Mouse (Mus musculus) MEL (cell line): ENCODE data around the gene Ell. TPM values are rescaled to one million over a fixed set of nuclear protein-coding genes. Genes with fewer than 3 reads are reported as not detected.

Experiments
- DNase-seq: peaks from one replicate; pipeline ENCODE4 v3.0.0; 2011; ENCODE audit warnings: low read depth, low spot score
- H3K27ac ChIP-seq: 2 replicates; pipeline ENCODE4 v1.5.1; 2012; ENCODE audit warnings: low read depth, mild to moderate bottlenecking, control low read depth, low read length, moderate library complexity; ENCODE audit not compliant: control insufficient read depth
- H3K27me3 ChIP-seq, 2 experiments: fragments of 150-350 bp in 1 of 2; sonication (generic) in 1 of 2; 2 replicates each; pipeline ENCODE4 v1.6.1; 2012; ENCODE audit warnings: low read length in 2 of 2, mild to moderate bottlenecking in 2 of 2, improper control_type of control experiment in 1 of 2, moderate library complexity in 1 of 2; ENCODE audit not compliant: insufficient read depth in 2 of 2, control insufficient read depth in 1 of 2
- H3K36me3 ChIP-seq, 2 experiments: 2 replicates each; pipeline ENCODE4 v1.6.1; 2012 to 2014; ENCODE audit warnings: low read length in 2 of 2, improper control_type of control experiment in 1 of 2, inconsistent platforms in 1 of 2, mild to moderate bottlenecking in 1 of 2; ENCODE audit not compliant: insufficient read depth in 2 of 2, control insufficient read depth in 1 of 2
- H3K4me1 ChIP-seq, 2 experiments: fragments of 150-350 bp in 1 of 2; sonication (generic) in 1 of 2; 2 replicates each; pipeline ENCODE4 v1.6.1; 2012; ENCODE audit warnings: low read length in 2 of 2, improper control_type of control experiment in 1 of 2, mild to moderate bottlenecking in 1 of 2; ENCODE audit not compliant: insufficient read depth in 2 of 2, control insufficient read depth in 1 of 2
- H3K4me3 ChIP-seq, 2 experiments: fragments of 150-350 bp in 1 of 2; sonication (generic) in 1 of 2; 2 replicates each; pipeline ENCODE4 v1.5.1; 2012; ENCODE audit warnings: low read depth in 2 of 2, low read length in 2 of 2, mild to moderate bottlenecking in 2 of 2, moderate library complexity in 2 of 2, control low read depth in 1 of 2, improper control_type of control experiment in 1 of 2; ENCODE audit not compliant: control insufficient read depth in 1 of 2, insufficient read depth in 1 of 2
- H3K79me2 ChIP-seq: 2 replicates; pipeline ENCODE4 v1.6.1; 2012; ENCODE audit warnings: mild to moderate bottlenecking, low read length, moderate library complexity; ENCODE audit not compliant: control insufficient read depth, poor library complexity, insufficient read depth
- H3K9ac ChIP-seq: 2 replicates; pipeline ENCODE4 v1.6.1; 2012; ENCODE audit warnings: low read depth, mild to moderate bottlenecking, control low read depth, low read length, moderate library complexity; ENCODE audit not compliant: control insufficient read depth, poor library complexity, severe bottlenecking
- H3K9me3 ChIP-seq: fragments of 150-350 bp; sonication (generic); replicated peaks from 2 replicates; pipeline ENCODE4 v1.6.1; 2012; ENCODE audit warnings: mild to moderate bottlenecking, low read length, improper control_type of control experiment, moderate library complexity; ENCODE audit not compliant: insufficient read depth
- BHLHE40 ChIP-seq: IDR thresholded peaks from 2 replicates; pipeline ENCODE4 v1.6.1; 2012; ENCODE audit warnings: low read depth, mild to moderate bottlenecking, inconsistent platforms, low read length, improper control_type of control experiment, borderline replicate concordance
- CHD1 ChIP-seq: IDR thresholded peaks from 2 replicates; pipeline ENCODE4 v1.6.1; 2012; ENCODE audit warnings: low read depth, mild to moderate bottlenecking, inconsistent platforms, low read length, improper control_type of control experiment
- CHD2 ChIP-seq: IDR thresholded peaks from 2 replicates; pipeline ENCODE4 v1.6.1; 2011; ENCODE audit warnings: low read length, improper control_type of control experiment
- CTCF ChIP-seq, 3 experiments: IDR thresholded peaks in 2 of 3; conservative IDR thresholded peaks in 1 of 3; 2 replicates each; pipeline ENCODE4 v1.5.1; 2011 to 2012; ENCODE audit warnings: low read length in 3 of 3, low read depth in 2 of 3, mild to moderate bottlenecking in 2 of 3, improper control_type of control experiment in 1 of 3, inconsistent platforms in 1 of 3, mixed read lengths in 1 of 3, moderate library complexity in 1 of 3; ENCODE audit not compliant: control insufficient read depth in 1 of 3, insufficient read depth in 1 of 3, poor library complexity in 1 of 3, severe bottlenecking in 1 of 3
- ELF1 ChIP-seq: IDR thresholded peaks from 2 replicates; pipeline ENCODE4 v1.6.1; 2014; ENCODE audit warnings: low read depth, mild to moderate bottlenecking, inconsistent platforms, low read length, improper control_type of control experiment, moderate library complexity
- KAT2A ChIP-seq: conservative IDR thresholded peaks from 2 replicates; pipeline ENCODE4 v1.6.1; 2012; ENCODE audit warnings: low read depth, low read length, improper control_type of control experiment, inconsistent platforms
- MAFK ChIP-seq: IDR thresholded peaks from 2 replicates; pipeline ENCODE4 v1.6.1; 2011; ENCODE audit warnings: low read depth, mild to moderate bottlenecking, low read length, improper control_type of control experiment, borderline replicate concordance
- MAX ChIP-seq: IDR thresholded peaks from 2 replicates; pipeline ENCODE4 v1.6.1; 2011; ENCODE audit warnings: low read length, improper control_type of control experiment
- MEF2A ChIP-seq: IDR thresholded peaks from 2 replicates; pipeline ENCODE4 v1.6.1; 2014; ENCODE audit warnings: low read depth, mild to moderate bottlenecking, inconsistent platforms, low read length, improper control_type of control experiment; ENCODE audit not compliant: poor library complexity, insufficient replicate concordance, severe bottlenecking; ENCODE audit errors: extremely low read depth
- MXI1 ChIP-seq: IDR thresholded peaks from 2 replicates; pipeline ENCODE4 v1.6.1; 2011; ENCODE audit warnings: mild to moderate bottlenecking, low read depth, low read length, improper control_type of control experiment
- NELFE ChIP-seq: IDR thresholded peaks from 2 replicates; pipeline ENCODE4 v1.6.1; 2011; ENCODE audit warnings: low read depth, low read length, improper control_type of control experiment
- POLR2A ChIP-seq, 2 experiments: IDR thresholded peaks; 2 replicates each; pipeline ENCODE4 v1.6.1; 2011 to 2012; ENCODE audit warnings: low read length in 2 of 2, mild to moderate bottlenecking in 2 of 2, control low read depth in 1 of 2, improper control_type of control experiment in 1 of 2, low read depth in 1 of 2, moderate library complexity in 1 of 2; ENCODE audit not compliant: control insufficient read depth in 1 of 2, insufficient read depth in 1 of 2, poor library complexity in 1 of 2
- POLR2AphosphoS5 ChIP-seq: IDR thresholded peaks from 2 replicates; pipeline ENCODE4 v1.6.1; 2012; ENCODE audit warnings: low read depth, borderline replicate concordance, mild to moderate bottlenecking, inconsistent platforms, low read length, moderate library complexity, mixed read lengths
- RAD21 ChIP-seq: IDR thresholded peaks from 2 replicates; pipeline ENCODE4 v1.6.1; 2011; ENCODE audit warnings: mild to moderate bottlenecking, low read depth, low read length, improper control_type of control experiment
- SMC3 ChIP-seq: IDR thresholded peaks from 2 replicates; pipeline ENCODE4 v1.6.1; 2011; ENCODE audit warnings: low read depth, low read length, improper control_type of control experiment
- TBP ChIP-seq: IDR thresholded peaks from 2 replicates; pipeline ENCODE4 v1.8.0; 2011; ENCODE audit warnings: low read depth, low read length, improper control_type of control experiment
- UBTF ChIP-seq: IDR thresholded peaks from 2 replicates; pipeline ENCODE4 v1.6.1; 2012; ENCODE audit warnings: low read depth, mild to moderate bottlenecking, inconsistent platforms, low read length, improper control_type of control experiment, moderate library complexity, borderline replicate concordance; ENCODE audit not compliant: insufficient read depth
- USF1 ChIP-seq: IDR thresholded peaks from 2 replicates; pipeline ENCODE4 v1.6.1; 2014; ENCODE audit warnings: low read depth, mild to moderate bottlenecking, inconsistent platforms, low read length, improper control_type of control experiment, moderate library complexity
- USF2 ChIP-seq, 2 experiments: IDR thresholded peaks; 2 replicates each; pipeline ENCODE4 v1.6.1; 2011 to 2012; ENCODE audit warnings: improper control_type of control experiment in 2 of 2, low read length in 2 of 2, borderline replicate concordance in 1 of 2, inconsistent platforms in 1 of 2, low read depth in 1 of 2, mild to moderate bottlenecking in 1 of 2; ENCODE audit not compliant: insufficient read depth in 1 of 2
- ZC3H11A ChIP-seq: IDR thresholded peaks from 2 replicates; pipeline ENCODE4 v1.6.1; 2012; ENCODE audit warnings: low read depth, mild to moderate bottlenecking, inconsistent platforms, low read length, improper control_type of control experiment
- ZKSCAN1 ChIP-seq: IDR thresholded peaks from 2 replicates; pipeline ENCODE4 v1.6.1; 2012; ENCODE audit warnings: low read depth, mild to moderate bottlenecking, inconsistent platforms, low read length, improper control_type of control experiment, moderate library complexity
- polyA plus RNA-seq, 2 experiments: library from polyadenylated mRNA; stranded (reverse) in 1 of 2; unstranded in 1 of 2; fragments of >175 nt in 1 of 2; fragments of >200 nt in 1 of 2; gene quantifications; 2 replicates each; pipeline versions ENCODE4 v1.2.1 to v1.2.4; 2012; ENCODE audit warnings: low replicate concordance in 2 of 2, low read depth in 1 of 2; ENCODE audit not compliant: insufficient read length in 2 of 2, insufficient read depth in 1 of 2, missing spikeins in 1 of 2
- total RNA-seq: library from RNA; depleted of rRNA; stranded (reverse); fragments of 300-350 nt; gene quantifications from 2 replicates; pipeline ENCODE4 v1.2.3, GENCODE M21; 2012

Ell gene
- total and polyA plus RNA-seq, 3 experiments = 12.4 to 25.9 TPM; not detected in 1

GRCm38 (mm10) chr8:70546412-70546811 is 7.2 kb downstream of the Ell start:
- Histone ChIP-seq H3K4me1 (0 out of 4 replicates have a peak, but pooled peaks cover 0 to 3% of the 10 kb centered on the region in 2 experiments), H3K4me3 (no peak overlapping the region), H3K36me3 (no peaks in the 10 kb centered on the region; a peak in 1 of 4 replicates), H3K27me3 (no peaks in the 10 kb centered on the region), H3K27ac (no peak overlapping the region), H3K9ac (no peak overlapping the region), H3K79me2 (peaks cover 63% of the 10 kb centered on the region), H3K9me3 (no peaks in the 10 kb centered on the region)
- TF ChIP-seq MXI1 (no peak), USF2 (IDR thresholded peaks at IDR 0.05; ENCODE audit: borderline replicate concordance in 1 of 2, insufficient read depth in 1 of 2, low read depth in 1 of 2, low read length in 2 of 2) (no peak), CTCF (IDR thresholded peaks at IDR 0.05 in 2 of 3, conservative IDR thresholded peaks at IDR 0.05 in 1 of 3; ENCODE audit: control insufficient read depth in 1 of 3, insufficient read depth in 1 of 3, low read depth in 2 of 3, low read length in 3 of 3, poor library complexity in 1 of 3, severe bottlenecking in 1 of 3) (no peak), POLR2AphosphoS5 (no peak), MEF2A (no peak), RAD21 (no peak), BHLHE40 (no peak), ZKSCAN1 (no peak), ELF1 (no peak), UBTF (no peak), POLR2A (IDR thresholded peaks at IDR 0.05; ENCODE audit: control insufficient read depth in 1 of 2, insufficient read depth in 1 of 2, low read depth in 1 of 2, low read length in 2 of 2, poor library complexity in 1 of 2) (no peak), TBP (no peak), MAFK (no peak), MAX (no peak)
- DNase-seq = no peak

- Histone ChIP-seq H3K27me3 (no peaks in the 10 kb centered on the region), H3K4me1 (peaks cover 0 to 2% of the 10 kb centered on the region in 2 experiments; a peak in 1 of 4 replicates), H3K9ac (no peak overlapping the region), H3K27ac (no peak overlapping the region), H3K4me3 (no peak overlapping the region), H3K36me3 (no peaks in the 10 kb centered on the region; a peak in 1 of 4 replicates), H3K79me2 (peaks cover 58% of the 10 kb centered on the region), H3K9me3 (no peaks in the 10 kb centered on the region)
- TF ChIP-seq POLR2AphosphoS5 (no peak), RAD21 (no peak), CHD1 (no peak), POLR2A (IDR thresholded peaks at IDR 0.05; ENCODE audit: control insufficient read depth in 1 of 2, insufficient read depth in 1 of 2, low read depth in 1 of 2, low read length in 2 of 2, poor library complexity in 1 of 2) (no peak), SMC3 (no peak), NELFE (no peak), ZC3H11A (no peak), KAT2A (no peak), USF1 (no peak), CTCF (IDR thresholded peaks at IDR 0.05 in 2 of 3, conservative IDR thresholded peaks at IDR 0.05 in 1 of 3; ENCODE audit: control insufficient read depth in 1 of 3, insufficient read depth in 1 of 3, low read depth in 2 of 3, low read length in 3 of 3, poor library complexity in 1 of 3, severe bottlenecking in 1 of 3) (no peak), CHD2 (no peak)
- no peak for DNase-seq
These were observed 8.5 kb downstream of the Ell start for GRCm38 (mm10) chr8:70547762-70548161.
